Mouse (Mus musculus) embryonic fibroblast, embryonic 13.5 days (primary cell): ENCODE results near the gene Cfap299.

Source experiments
- CTCF ChIP-seq: IDR thresholded peaks from 2 replicates; pipeline ENCODE4 v1.5.1; 2011; ENCODE audit warnings: mild to moderate bottlenecking, control low read depth, low read length, moderate library complexity, borderline replicate concordance; ENCODE audit not compliant: insufficient read depth
- POLR2A ChIP-seq: IDR thresholded peaks from 2 replicates; pipeline ENCODE4 v1.6.1; 2011; ENCODE audit warnings: low read depth, mild to moderate bottlenecking, control low read depth, low read length, moderate library complexity

DNA sequence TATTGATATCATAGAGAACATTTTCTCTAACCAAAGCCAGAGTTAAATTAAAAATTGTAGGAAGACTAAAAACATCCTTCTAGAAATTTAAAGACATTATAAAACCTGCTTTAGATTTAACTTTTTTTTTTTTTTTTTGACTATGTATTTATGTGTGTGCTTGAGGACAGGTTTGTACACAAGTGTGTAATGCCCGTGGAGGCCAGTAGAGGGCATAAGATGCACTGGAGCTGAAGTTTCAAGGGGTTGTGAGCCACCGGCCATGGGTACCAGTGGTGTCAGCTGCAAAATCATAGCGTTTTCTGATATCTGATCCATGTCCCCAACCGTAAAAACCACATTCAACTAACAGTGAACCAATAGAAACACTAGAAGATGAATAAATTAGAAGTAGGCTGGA lies 377.5 kb downstream of the Cfap299 start:
- TF ChIP-seq POLR2A = no peak
- TF ChIP-seq CTCF = no peak
